Mouse (Mus musculus): Measurements from ENCODE around the gene Gm28043. TPM values are rescaled to one million over a fixed set of nuclear protein-coding genes. Genes with fewer than 3 reads are reported as not detected.

Gm28043 gene
- total and polyA plus RNA-seq, 3 experiments: 3.6 to 4.2 (median 3.7) TPM

DNA sequence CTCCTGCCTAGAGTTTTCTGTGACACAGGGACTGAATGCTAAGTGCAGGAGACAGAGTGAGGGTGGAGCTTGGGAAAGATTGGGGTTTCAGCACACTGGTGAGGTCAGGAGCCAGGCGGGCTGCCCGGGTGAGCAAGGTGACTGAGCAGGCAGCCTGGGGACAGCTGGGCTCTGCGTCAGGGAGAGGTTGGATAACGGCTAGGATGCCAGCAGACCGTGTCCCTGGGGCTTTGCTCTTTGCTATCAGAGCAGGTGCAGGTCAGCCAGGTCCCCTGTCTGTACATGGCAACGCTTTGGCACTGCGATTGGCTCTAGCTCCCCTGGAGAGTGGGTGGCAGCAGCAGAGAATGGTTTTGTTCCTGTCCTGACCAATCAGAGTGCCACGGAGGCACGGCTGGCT is 12.6 kb downstream of the Gm28043 start:
- no peak overlapping the region for H3K4me2 ChIP-seq (ENCODE audit: insufficient read depth, low read depth, poor library complexity, severe bottlenecking)
- no peak overlapping the region for H3K27ac ChIP-seq (ENCODE audit: insufficient read depth, low read depth)
- no peak for DNase-seq (ENCODE audit: extremely low read depth)
- no peak overlapping the region for H3K9ac ChIP-seq (ENCODE audit: insufficient read depth, low read depth)
- TF ChIP-seq RCOR1 (conservative IDR thresholded peaks at IDR 0.05; ENCODE audit: low read depth, low read length) (no peak), USF2 (conservative IDR thresholded peaks at IDR 0.05; ENCODE audit: low read depth, low read length) (no peak), CHD1 (IDR thresholded peaks at IDR 0.05; ENCODE audit: low read depth, low read length) (no peak), JUN (IDR thresholded peaks at IDR 0.05; ENCODE audit: insufficient read depth, low read depth, low read length) (no peak), HCFC1 (IDR thresholded peaks at IDR 0.05; ENCODE audit: low read depth, low read length) (no peak), BHLHE40 (IDR thresholded peaks at IDR 0.05; ENCODE audit: low read depth, low read length) (no peak), POLR2AphosphoS2 (IDR thresholded peaks at IDR 0.05; ENCODE audit: low read depth, low read length) (no peak)
- H3K9me3 ChIP-seq (replicated peaks; ENCODE audit: low read length): no peaks in the 10 kb centered on the region
- peaks cover 73 to 95% of the 10 kb centered on the region in 2 experiments for H3K36me3 ChIP-seq (replicated peaks in 1 of 2; ENCODE audit: control insufficient read depth in 1 of 2, insufficient read depth in 1 of 2, low read length in 1 of 2)
- no peaks in the 10 kb centered on the region for H3K79me2 ChIP-seq (replicated peaks; ENCODE audit: control insufficient read depth, extremely low read depth, insufficient read depth, poor library complexity, severe bottlenecking)
- no peaks in the 10 kb centered on the region for H3K4me1 ChIP-seq (ENCODE audit: control insufficient read depth in 1 of 2, insufficient read depth in 2 of 2)
- H3K4me3 ChIP-seq (replicated peaks in 1 of 3; ENCODE audit: low read depth in 2 of 3, low read length in 2 of 3, poor library complexity in 1 of 3): no peak overlapping the region
- in situ Hi-C loops (cut with MboI; ENCODE audit: low pct_ligation_motif_present, low pct_unique_long_range_greater_than_20kb, low sequenced_read_pairs): no loop called here
- H3K27me3 ChIP-seq (replicated peaks): no peaks in the 10 kb centered on the region
- dilution Hi-C loops (cut with MboI; ENCODE audit: extremely low pct_ligation_motif_present, extremely low pct_unique_long_range_greater_than_20kb, low sequenced_read_pairs): no loop called here

DNA sequence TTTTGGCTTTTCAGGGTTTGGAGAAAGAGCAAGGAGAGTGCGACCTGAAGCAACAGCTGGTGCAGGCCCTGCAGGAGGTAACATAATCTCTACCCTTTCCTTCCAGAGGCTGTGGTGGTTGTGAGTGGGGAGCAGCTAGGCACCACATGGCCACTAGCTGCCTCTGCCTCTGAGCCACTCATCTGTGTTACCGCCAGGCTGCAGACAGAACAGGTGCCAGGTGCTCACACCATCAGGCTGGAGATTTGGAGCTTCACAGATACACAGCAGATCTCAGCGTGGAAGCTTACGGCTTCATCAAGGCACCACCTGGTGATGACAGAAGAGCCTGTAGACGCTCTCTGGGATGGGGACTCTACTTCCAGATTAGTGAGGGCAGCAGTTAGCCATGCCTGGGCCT is 14.3 kb downstream of the Gm28043 start:
- Histone ChIP-seq H3K79me2 (replicated peaks; ENCODE audit: control insufficient read depth, extremely low read depth, insufficient read depth, poor library complexity, severe bottlenecking) (no peaks in the 10 kb centered on the region), H3K4me2 (ENCODE audit: insufficient read depth, low read depth, poor library complexity, severe bottlenecking) (no peak overlapping the region), H3K4me3 (replicated peaks in 1 of 3; ENCODE audit: low read depth in 2 of 3, low read length in 2 of 3, poor library complexity in 1 of 3) (no peak overlapping the region), H3K4me1 (ENCODE audit: control insufficient read depth in 1 of 2, insufficient read depth in 2 of 2) (no peaks in the 10 kb centered on the region), H3K27ac (ENCODE audit: insufficient read depth, low read depth) (no peak overlapping the region), H3K9ac (ENCODE audit: insufficient read depth, low read depth) (no peak overlapping the region), H3K36me3 (replicated peaks in 1 of 2; ENCODE audit: control insufficient read depth in 1 of 2, insufficient read depth in 1 of 2, low read length in 1 of 2) (peaks cover 66 to 94% of the 10 kb centered on the region in 2 experiments), H3K9me3 (replicated peaks; ENCODE audit: low read length) (no peaks in the 10 kb centered on the region), H3K27me3 (replicated peaks) (no peaks in the 10 kb centered on the region)
- no peak for TF ChIP-seq UBTF (IDR thresholded peaks at IDR 0.05; ENCODE audit: low read depth, low read length)
- TF ChIP-seq NRF1 (IDR thresholded peaks at IDR 0.05; ENCODE audit: low read depth, low read length): no peak
- no peak for TF ChIP-seq JUND (conservative IDR thresholded peaks at IDR 0.05; ENCODE audit: low read depth, low read length)
- TF ChIP-seq HCFC1 (IDR thresholded peaks at IDR 0.05; ENCODE audit: low read depth, low read length): no peak
- no peak for TF ChIP-seq CTCF (conservative IDR thresholded peaks at IDR 0.05 in 1 of 2, IDR thresholded peaks at IDR 0.05 in 1 of 2; ENCODE audit: low read depth in 2 of 2, low read length in 2 of 2)
- no peak for TF ChIP-seq POLR2A (IDR thresholded peaks at IDR 0.05; ENCODE audit: low read depth, low read length)
- TF ChIP-seq JUN (IDR thresholded peaks at IDR 0.05; ENCODE audit: insufficient read depth, low read depth, low read length): no peak
- no peak for TF ChIP-seq ZC3H11A (IDR thresholded peaks at IDR 0.05; ENCODE audit: low read depth, low read length)
- TF ChIP-seq ETS1 (conservative IDR thresholded peaks at IDR 0.05; ENCODE audit: low read depth, low read length): no peak
- no peak for TF ChIP-seq PAX5 (IDR thresholded peaks at IDR 0.05; ENCODE audit: low read length)
- no peak for TF ChIP-seq POLR2AphosphoS2 (IDR thresholded peaks at IDR 0.05; ENCODE audit: low read depth, low read length)
- TF ChIP-seq SIN3A (IDR thresholded peaks at IDR 0.05; ENCODE audit: low read length): no peak
- no peak for TF ChIP-seq E2F4 (IDR thresholded peaks at IDR 0.05; ENCODE audit: insufficient replicate concordance, low read depth, low read length)
- no peak for TF ChIP-seq ZMIZ1 (IDR thresholded peaks at IDR 0.05; ENCODE audit: low read depth, low read length)
- TF ChIP-seq MYC (IDR thresholded peaks at IDR 0.05; ENCODE audit: low read depth, low read length): no peak
- TF ChIP-seq BHLHE40 (IDR thresholded peaks at IDR 0.05; ENCODE audit: low read depth, low read length): no peak
- dilution Hi-C loops (cut with MboI; ENCODE audit: extremely low pct_ligation_motif_present, extremely low pct_unique_long_range_greater_than_20kb, low sequenced_read_pairs): no loop called here
- DNase-seq (ENCODE audit: extremely low read depth): no peak
- in situ Hi-C loops (cut with MboI; ENCODE audit: low pct_ligation_motif_present, low pct_unique_long_range_greater_than_20kb, low sequenced_read_pairs): no loop called here
